Mouse (Mus musculus): ENCODE results near the gene Gm49353.

DNA sequence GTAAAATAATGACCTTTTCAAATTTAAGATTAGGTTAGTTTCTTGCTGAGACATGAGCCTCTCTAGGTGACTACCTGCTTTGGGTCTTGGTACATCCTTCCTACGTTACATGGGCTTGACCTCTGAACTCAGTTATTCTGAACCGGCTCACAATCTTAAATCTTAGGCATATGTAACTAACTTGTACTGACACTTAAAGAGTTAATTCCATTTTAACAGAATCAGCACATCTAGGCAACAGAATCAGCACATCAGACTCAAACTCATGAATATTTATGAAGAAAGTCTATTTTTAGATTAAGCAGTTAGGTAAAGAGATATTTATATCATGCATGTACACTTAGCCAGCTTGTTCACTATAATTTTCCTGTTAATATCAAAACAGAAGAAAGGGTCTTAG lies 18.7 kb downstream of the Gm49353 start:
- TF ChIP-seq HCFC1 (IDR thresholded peaks at IDR 0.05; ENCODE audit: borderline replicate concordance, insufficient read depth, low read length) (no peak), ZC3H11A (IDR thresholded peaks at IDR 0.05; ENCODE audit: borderline replicate concordance, low read depth, low read length) (no peak)
